ENCODE assay signal across 9 mouse cellular contexts in genomic region chr11:34001938-34002592, GRCm38 (mm10). TPM values are rescaled to one million over a fixed set of nuclear protein-coding genes. Genes with fewer than 3 reads are reported as not detected.
DNase-seq lines count a peak whose midpoint lies in the region; TF ChIP-seq lines count a peak whose summit lies in the region.
"Had no signal": no experiment of that assay in that cellular context is flagged by ENCODE, and none has a peak within 500 bp of the region (broad histone marks: within the 10 kb centered on the region; RNA-seq: fewer than 3 reads in every experiment).

No protein-coding gene starts in this region.

- H3K9me3 ChIP-seq in embryonic facial prominence, embryonic 10.5 days, result no peaks in the 10 kb centered on the region

- DNase-seq in adrenal gland, adult 18-20 months (ENCODE audit: low spot score in 2 of 2), result peak; percentile 50 to 58
- no peak for DNase-seq in adrenal gland, postnatal 4 days (ENCODE audit: low spot score in 2 of 2)
- peak; percentile 48 for DNase-seq in urinary bladder, postnatal 14 days (ENCODE audit: low spot score)
- no peak for DNase-seq in urinary bladder, postnatal 4 days (ENCODE audit: low spot score in 2 of 2)
- DNase-seq in embryonic facial prominence, embryonic 10.5 days (ENCODE audit: low spot score), result peak; percentile 65
- peak; percentile 89 for DNase-seq in induced T-regulatory cell, adult 2 months (ENCODE audit: low read depth)
- DNase-seq in lung, adult 2 months, result peak; percentile 43
- DNase-seq in right cerebral cortex, postnatal 10 days (ENCODE audit: low spot score in 2 of 2), result peak; percentile 42 to 68

- WGBS in embryonic facial prominence, embryonic 10.5 days, result 14% methylated on average over 5 of the region's 5 CpGs
- WGBS in lung, adult 2 months, result 3% methylated on average over 5 of the region's 5 CpGs

- TF ChIP-seq POLR2A in lung, adult 2 months (IDR thresholded peaks at IDR 0.05; ENCODE audit: borderline replicate concordance, extremely low read depth, low read depth, low read length), result no peak

- no peaks in the 10 kb centered on the region for H3K27me3 ChIP-seq in embryonic facial prominence, embryonic 10.5 days (replicated peaks; ENCODE audit: low read depth, poor library complexity, severe bottlenecking)

- peak; percentile 63; the same call in 1 of the 2 replicates for TF ChIP-seq CTCF in lung, adult 2 months (IDR thresholded peaks at IDR 0.05; ENCODE audit: insufficient read depth, low read length)

- no peaks in the 10 kb centered on the region for H3K4me1 ChIP-seq in embryonic facial prominence, embryonic 10.5 days
- no peaks in the 10 kb centered on the region for H3K4me1 ChIP-seq in lung, adult 2 months (ENCODE audit: control insufficient read depth, insufficient read depth, low read length)

- no peak overlapping the region for H3K27ac ChIP-seq in embryonic facial prominence, embryonic 10.5 days (replicated peaks)

- no peaks in the 10 kb centered on the region for H3K36me3 ChIP-seq in embryonic facial prominence, embryonic 10.5 days (replicated peaks)

- no peak overlapping the region for H3K4me3 ChIP-seq in embryonic facial prominence, embryonic 10.5 days
- H3K4me3 ChIP-seq in lung, adult 2 months (replicated peaks; ENCODE audit: extremely low read depth, low read depth, low read length), result no peak overlapping the region

RNA-seq across cellular contexts. Expression of gene Kcnip1, which starts 9.1 kb away (rescaled TPM):
- 1 to 10 TPM; 1.9 to 4.9 TPM for total RNA-seq in adrenal gland, adult 18-20 months (2021)
- 1 to 10 TPM; 6.6 to 7.3 TPM for total RNA-seq in adrenal gland, postnatal 4 days (2021)
- 1.5 and 2.0 TPM in 2 replicates for polyA plus RNA-seq in embryonic facial prominence, embryonic 10.5 days (2016; fragmentation: Nextera tagmentation; extraction: Ambion mirVana)
- 0.08 and 0.13 TPM in 2 replicates for polyA plus RNA-seq in lung, adult 2 months (2012; rRNA removed)
- polyA plus RNA-seq: C2C12 had no signal

RNA-seq across cellular contexts. Expression of gene Kcnmb1, which starts 39.3 kb away (rescaled TPM):
- total RNA-seq in adrenal gland, adult 18-20 months (2021), result under 1 TPM; 0.10 to 0.17 TPM
- total RNA-seq in adrenal gland, postnatal 4 days (2021), result under 1 TPM; 0.17 TPM
- 0.09 and 0.13 TPM in 2 replicates for polyA plus RNA-seq in embryonic facial prominence, embryonic 10.5 days (2016; fragmentation: Nextera tagmentation; extraction: Ambion mirVana)
- polyA plus RNA-seq in lung, adult 2 months (2012; rRNA removed), result 1.9 and 3.6 TPM in 2 replicates

RNA-seq across cellular contexts. Expression of gene Lcp2, which starts 44.7 kb away (rescaled TPM):
- 1 to 10 TPM; 2.4 to 3.6 TPM for total RNA-seq in adrenal gland, adult 18-20 months (2021)
- 1 to 10 TPM; 3.7 to 4.7 TPM for total RNA-seq in adrenal gland, postnatal 4 days (2021)
- polyA plus RNA-seq in embryonic facial prominence, embryonic 10.5 days (2016; fragmentation: Nextera tagmentation; extraction: Ambion mirVana), result 1.4 and 1.5 TPM in 2 replicates
- 7.0 and 9.1 TPM in 2 replicates for polyA plus RNA-seq in lung, adult 2 months (2012; rRNA removed)
- polyA plus RNA-seq: C2C12 had no signal

Comparison
In these comparisons a context has a peak if more than half of its experiments do, and no peak if none do; other contexts are left out.
1. DNase-seq: peak in adrenal gland, adult 18-20 months (2 of 2), urinary bladder, postnatal 14 days (single experiment), embryonic facial prominence, embryonic 10.5 days (single experiment), induced T-regulatory cell, adult 2 months (single experiment), lung, adult 2 months (single experiment) and right cerebral cortex, postnatal 10 days (2 of 2); none in adrenal gland, postnatal 4 days (0 of 2) and urinary bladder, postnatal 4 days (0 of 2).